Mouse (Mus musculus) cerebellum, adult (tissue): ENCODE measurements around the gene Aen.

Source experiments
- ATAC-seq: cut with Nextera tagmentation; 2 replicates; pipeline ENCODE4 v1.9.2; 2017; ENCODE audit warnings: mild to moderate bottlenecking, moderate library complexity, mixed read lengths; ENCODE audit not compliant: insufficient number of reproducible peaks, low FRiP score, low TSS enrichment

Aen gene

GRCm38 (mm10) chr7:78890641-78891040 lies 5.0 kb upstream of the Aen start:
- ATAC-seq, result peak; percentile 54; the same call in 1 of the 2 replicates

GRCm38 (mm10) chr7:78893917-78894316 lies 1.7 kb upstream of the Aen start:
- ATAC-seq, result no peak

- no peak for ATAC-seq
Observed at GRCm38 (mm10) chr7:78895021-78895652, 517 bp upstream of the Aen start.

- ATAC-seq, result no peak
Observed at GRCm38 (mm10) chr7:78897567-78897966, 1.9 kb downstream of the Aen start.

- ATAC-seq, result no peak
Observed at GRCm38 (mm10) chr7:78903174-78903870, 7.7 kb downstream of the Aen start.

GRCm38 (mm10) chr7:78904175-78904574 lies 8.5 kb downstream of the Aen start:
- ATAC-seq, result no peak

- no peak for ATAC-seq
Observed at GRCm38 (mm10) chr7:78909026-78909425, 13.4 kb downstream of the Aen start.

- no peak for ATAC-seq
Observed at GRCm38 (mm10) chr7:78910336-78911098, 14.9 kb downstream of the Aen start.

- ATAC-seq, result no peak
Observed at GRCm38 (mm10) chr7:78911209-78911608, 15.6 kb downstream of the Aen start.

- ATAC-seq, result no peak
Observed at GRCm38 (mm10) chr7:78912253-78912973, 16.8 kb downstream of the Aen start.

- ATAC-seq, result no peak
Observed at GRCm38 (mm10) chr7:78912974-78913474, 17.4 kb downstream of the Aen start, which contains the start of gene Isg20. Isg20 (plus strand) TSS chr7:78913424.

GRCm38 (mm10) chr7:78913649-78914544 lies 18.2 kb downstream of the Aen start:
- no peak for ATAC-seq

- no peak for ATAC-seq
Observed at GRCm38 (mm10) chr7:78914545-78914845, 18.8 kb downstream of the Aen start.

GRCm38 (mm10) chr7:78914896-78915510 lies 19.3 kb downstream of the Aen start:
- ATAC-seq, result no peak

GRCm38 (mm10) chr7:78918686-78919085 lies 23.0 kb downstream of the Aen start:
- ATAC-seq, result no peak

- no peak for ATAC-seq
Observed at GRCm38 (mm10) chr7:78922506-78922905, 26.9 kb downstream of the Aen start.

- peak; percentile 54; the same call in 1 of the 2 replicates for ATAC-seq
Observed at GRCm38 (mm10) chr7:78924300-78924699, 28.6 kb downstream of the Aen start.

GRCm38 (mm10) chr7:78924796-78925195 lies 29.1 kb downstream of the Aen start:
- ATAC-seq, result no peak

GRCm38 (mm10) chr7:78925680-78926079 lies 30.0 kb downstream of the Aen start:
- no peak for ATAC-seq
